Mouse (Mus musculus) E14TG2a.4 (cell line): ENCODE measurements around the gene Fer.

Source experiments
- H3K27me3 ChIP-seq: 2 replicates; pipeline ENCODE4 v1.6.1; 2014; ENCODE audit warnings: low read length, control low read depth; ENCODE audit not compliant: insufficient read depth
- H3K36me3 ChIP-seq: 2 replicates; pipeline ENCODE4 v1.6.1; 2014; ENCODE audit warnings: low read length, control low read depth; ENCODE audit not compliant: insufficient read depth
- H3K4me1 ChIP-seq: replicated peaks from 2 replicates; pipeline ENCODE4 v1.6.1; 2014; ENCODE audit warnings: low read depth, low read length, control low read depth
- H3K4me3 ChIP-seq: replicated peaks from 2 replicates; pipeline ENCODE4 v1.5.1; 2014; ENCODE audit warnings: mild to moderate bottlenecking, low read length
- H3K9me3 ChIP-seq: 2 replicates; pipeline ENCODE4 v1.6.1; 2014; ENCODE audit warnings: low read length, control low read depth
- CTCF ChIP-seq: conservative IDR thresholded peaks from 2 replicates; pipeline ENCODE4 v1.5.1; 2014; ENCODE audit warnings: low read length
- NANOG ChIP-seq: IDR thresholded peaks from 2 replicates; pipeline ENCODE4 v1.6.1; 2014; ENCODE audit warnings: borderline replicate concordance, low read length, mixed read lengths
- POU5F1 ChIP-seq: IDR thresholded peaks from 2 replicates; pipeline ENCODE4 v1.6.1; 2014; ENCODE audit warnings: low read length, borderline replicate concordance

The Fer gene

GRCm38 (mm10) chr17:64087871-64088270 lies 225.0 kb downstream of the Fer start:
- H3K4me1 ChIP-seq = no peaks in the 10 kb centered on the region
- peaks cover 5% of the 10 kb centered on the region for H3K36me3 ChIP-seq
- peaks cover 15% of the 10 kb centered on the region for H3K9me3 ChIP-seq
- no peak for TF ChIP-seq POU5F1
- TF ChIP-seq CTCF = no peak
- TF ChIP-seq NANOG = no peak
- H3K27me3 ChIP-seq = no peaks in the 10 kb centered on the region
- no peak overlapping the region for H3K4me3 ChIP-seq

DNA sequence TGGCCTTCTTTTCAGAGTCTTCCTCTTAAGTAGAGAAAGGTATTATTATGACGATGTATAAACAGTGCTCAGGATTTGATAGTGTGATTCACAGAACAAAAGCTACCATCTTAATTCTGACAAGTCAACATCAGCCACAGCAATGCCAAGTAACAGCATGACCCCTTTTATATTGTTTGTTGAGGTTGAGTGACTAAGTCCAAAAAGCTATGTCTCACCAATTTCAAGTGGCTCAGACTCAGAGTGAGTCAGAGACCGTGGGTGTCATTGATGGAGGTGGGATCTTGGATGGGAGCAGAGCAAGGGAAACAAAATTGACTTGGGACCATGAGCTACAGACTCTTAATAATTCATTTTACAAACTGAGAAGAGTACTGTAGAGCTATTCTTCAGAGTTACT lies 230.9 kb downstream of the Fer start:
- H3K27me3 ChIP-seq = no peaks in the 10 kb centered on the region
- H3K4me3 ChIP-seq = no peak overlapping the region
- TF ChIP-seq CTCF = no peak
- TF ChIP-seq NANOG = no peak
- no peak for TF ChIP-seq POU5F1
- H3K4me1 ChIP-seq = peaks cover 2% of the 10 kb centered on the region
- no peaks in the 10 kb centered on the region for H3K36me3 ChIP-seq
- H3K9me3 ChIP-seq = no peaks in the 10 kb centered on the region

GRCm38 (mm10) chr17:64096811-64097210 lies 233.9 kb downstream of the Fer start:
- TF ChIP-seq CTCF = no peak
- Histone ChIP-seq H3K9me3 (no peaks in the 10 kb centered on the region), H3K4me3 (no peak overlapping the region), H3K27me3 (no peaks in the 10 kb centered on the region), H3K36me3 (no peaks in the 10 kb centered on the region), H3K4me1 (peaks cover 21% of the 10 kb centered on the region)

- Histone ChIP-seq H3K9me3 (no peaks in the 10 kb centered on the region), H3K4me1 (peaks cover 21% of the 10 kb centered on the region), H3K36me3 (no peaks in the 10 kb centered on the region), H3K27me3 (no peaks in the 10 kb centered on the region), H3K4me3 (no peak overlapping the region)
- TF ChIP-seq CTCF = no peak
- TF ChIP-seq POU5F1 = no peak
- no peak for TF ChIP-seq NANOG
These were observed 235.0 kb downstream of the Fer start for GRCm38 (mm10) chr17:64097788-64098359.

DNA sequence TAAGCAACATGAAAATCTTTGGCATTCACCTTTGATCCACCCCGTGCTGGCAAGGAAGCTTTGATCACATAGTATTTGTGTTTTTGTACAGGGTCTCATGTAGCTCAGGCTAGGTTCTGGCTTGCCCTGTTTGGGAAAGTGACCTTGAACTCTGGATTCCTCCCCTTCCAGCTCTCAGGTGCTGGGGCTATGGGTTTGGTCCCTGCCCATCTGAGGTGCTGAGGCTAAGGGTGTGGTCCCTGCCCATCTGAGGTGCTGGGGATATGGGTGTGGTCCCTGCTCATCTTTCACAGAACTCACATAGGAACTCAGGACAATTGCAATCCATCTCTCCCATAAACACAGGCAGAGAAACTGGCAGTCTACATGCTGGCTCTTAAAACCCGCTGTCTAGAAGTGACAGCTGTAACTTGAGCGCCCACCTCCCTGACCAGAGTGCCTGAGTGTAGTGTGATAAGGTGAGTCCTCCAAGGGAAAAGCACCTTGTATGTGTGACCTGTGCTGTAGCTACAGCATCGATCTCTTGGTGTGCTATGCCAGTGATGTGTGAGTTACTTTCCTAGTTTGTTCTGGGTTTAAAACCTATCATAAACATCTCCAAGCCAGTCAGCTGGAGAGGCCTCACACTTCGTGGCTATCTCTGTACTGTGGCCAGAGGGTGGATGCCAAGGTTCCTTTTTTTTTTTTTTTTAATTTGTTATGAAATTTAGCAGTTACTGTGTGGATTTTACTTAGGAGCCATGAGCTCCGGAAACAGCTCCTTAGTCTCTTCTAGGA lies 236.7 kb downstream of the Fer start:
- TF ChIP-seq POU5F1 (no peak), NANOG (no peak), CTCF (no peak)
- H3K4me3 ChIP-seq = no peak overlapping the region
- peaks cover 21% of the 10 kb centered on the region for H3K4me1 ChIP-seq
- no peaks in the 10 kb centered on the region for H3K36me3 ChIP-seq
- no peaks in the 10 kb centered on the region for H3K27me3 ChIP-seq
- no peaks in the 10 kb centered on the region for H3K9me3 ChIP-seq

GRCm38 (mm10) chr17:64100172-64100510 lies 237.3 kb downstream of the Fer start:
- H3K4me1 ChIP-seq = peaks cover 21% of the 10 kb centered on the region
- no peaks in the 10 kb centered on the region for H3K9me3 ChIP-seq
- H3K4me3 ChIP-seq = no peak overlapping the region
- no peaks in the 10 kb centered on the region for H3K36me3 ChIP-seq
- TF ChIP-seq NANOG = no peak
- TF ChIP-seq CTCF = no peak
- TF ChIP-seq POU5F1 = no peak
- H3K27me3 ChIP-seq = no peaks in the 10 kb centered on the region

DNA sequence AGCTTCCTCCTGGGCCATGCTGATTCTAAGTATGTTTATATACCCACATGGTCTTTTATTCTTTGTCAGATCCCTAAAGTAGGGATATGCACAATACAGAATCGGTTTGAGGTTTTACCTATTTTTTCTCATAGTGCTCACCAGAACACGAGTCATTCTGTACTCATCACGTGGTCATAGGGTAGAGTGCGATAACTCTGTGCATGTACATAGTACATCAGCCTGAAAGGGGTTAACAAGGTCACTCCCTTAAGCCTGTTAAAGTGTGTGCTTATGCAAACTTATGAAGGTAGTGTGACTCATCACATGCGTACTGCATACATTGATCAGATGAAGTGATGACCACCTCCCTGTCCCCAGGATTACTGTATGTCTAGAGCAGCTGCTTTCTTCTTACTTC lies 245.9 kb downstream of the Fer start:
- Histone ChIP-seq H3K4me1 (no peaks in the 10 kb centered on the region), H3K4me3 (no peak overlapping the region), H3K36me3 (no peaks in the 10 kb centered on the region), H3K27me3 (no peaks in the 10 kb centered on the region), H3K9me3 (no peaks in the 10 kb centered on the region)
- TF ChIP-seq NANOG = no peak
- TF ChIP-seq CTCF = no peak
- no peak for TF ChIP-seq POU5F1

- Histone ChIP-seq H3K4me3 (no peak overlapping the region), H3K9me3 (no peaks in the 10 kb centered on the region), H3K27me3 (no peaks in the 10 kb centered on the region), H3K36me3 (no peaks in the 10 kb centered on the region), H3K4me1 (no peaks in the 10 kb centered on the region)
- TF ChIP-seq NANOG (no peak), POU5F1 (no peak), CTCF (no peak)
These were observed 247.0 kb downstream of the Fer start for GRCm38 (mm10) chr17:64109871-64110270.

- H3K4me3 ChIP-seq = no peak overlapping the region
- no peaks in the 10 kb centered on the region for H3K9me3 ChIP-seq
- no peaks in the 10 kb centered on the region for H3K36me3 ChIP-seq
- no peaks in the 10 kb centered on the region for H3K4me1 ChIP-seq
- H3K27me3 ChIP-seq = no peaks in the 10 kb centered on the region
- no peak for TF ChIP-seq CTCF
- no peak for TF ChIP-seq NANOG
- TF ChIP-seq POU5F1 = no peak
These were observed 250.8 kb downstream of the Fer start for GRCm38 (mm10) chr17:64113625-64114024.
